Mouse (Mus musculus): ENCODE data around the gene Igf2.

DNA sequence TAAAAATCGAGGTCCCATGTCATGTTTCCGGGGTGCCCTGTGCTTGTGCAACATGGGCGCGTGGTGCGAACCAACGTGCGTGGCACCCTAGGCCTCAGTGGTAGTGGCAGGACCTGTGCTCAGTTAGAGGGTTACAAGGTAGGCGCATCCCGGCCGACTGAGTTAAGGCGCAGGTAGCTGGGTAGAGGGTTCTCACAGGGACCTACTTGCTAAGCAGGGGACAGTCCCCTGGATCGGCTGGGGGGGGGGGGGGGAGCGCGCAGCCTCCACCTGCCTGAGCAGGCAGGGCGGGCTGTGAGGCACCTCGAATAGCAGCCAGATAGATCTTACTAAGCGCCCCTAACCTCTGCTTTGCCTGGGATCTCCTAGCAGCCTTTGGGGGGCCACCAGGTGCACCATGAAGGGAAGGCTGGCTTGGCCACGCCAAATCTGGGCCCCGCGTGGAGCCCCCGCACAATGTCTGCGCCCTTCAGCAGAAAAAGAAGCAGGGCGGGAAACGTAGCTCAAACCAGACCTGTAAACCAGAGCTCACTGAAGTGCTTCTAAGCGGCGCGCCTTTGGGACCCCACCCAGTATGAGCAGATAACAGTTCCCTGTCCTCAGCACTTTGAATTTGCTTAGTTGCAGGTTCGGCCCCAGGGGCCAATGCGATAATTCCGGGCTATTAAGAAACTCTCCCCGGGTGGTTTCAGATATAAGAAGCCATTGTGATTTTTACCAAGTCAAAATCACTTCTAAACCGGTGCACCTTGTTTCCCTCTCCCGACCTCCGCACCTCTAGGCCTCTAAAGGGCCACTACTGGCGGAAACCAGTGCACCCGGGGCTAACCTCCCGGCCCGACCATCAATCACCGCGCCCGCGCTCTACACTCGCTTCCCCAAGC lies 6.6 kb downstream of the Igf2 start:
- no peak for TF ChIP-seq POLR2A (IDR thresholded peaks at IDR 0.05; ENCODE audit: insufficient read depth, low read depth, low read length)
- TF ChIP-seq CTCF (IDR thresholded peaks at IDR 0.05): no peak
- no peak for TF ChIP-seq EP300 (IDR thresholded peaks at IDR 0.05; ENCODE audit: insufficient read depth, low read depth, low read length)

Data from heart, adult 2 months (tissue).